Comparison of ENCODE assay signal across 8 mouse cellular contexts in the genomic region with DNA sequence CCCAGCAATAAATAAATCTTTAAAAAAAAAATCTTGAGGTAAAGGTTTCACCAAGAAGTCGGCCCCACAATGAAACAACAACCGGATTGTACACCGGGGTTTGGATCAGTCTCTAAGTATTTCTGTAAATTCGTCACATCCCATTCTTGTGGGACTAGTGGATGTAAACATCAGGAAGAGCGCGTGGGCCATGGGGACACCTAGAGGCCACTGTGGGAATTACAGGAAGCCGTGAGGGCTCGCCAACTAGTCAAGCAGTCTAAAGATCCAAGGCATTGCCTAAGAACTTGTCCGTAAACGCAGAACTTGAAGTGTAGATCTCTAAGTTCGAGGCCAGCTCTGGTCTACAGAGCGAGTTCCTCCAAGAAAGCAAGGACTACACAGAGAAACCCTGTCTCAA. TPM values are rescaled to one million over a fixed set of nuclear protein-coding genes. Genes with fewer than 3 reads are reported as not detected.
DNase-seq lines count a peak whose midpoint lies in the region; ATAC-seq and TF ChIP-seq lines count a peak whose summit lies in the region.

No protein-coding gene starts in this region.

- H3K27ac ChIP-seq in midbrain, embryonic 10.5 days (replicated peaks), result no peak overlapping the region
- no peak overlapping the region for H3K27ac ChIP-seq in midbrain, embryonic 15.5 days
- H3K27ac ChIP-seq in liver, postnatal 0 days (ENCODE audit: low read depth), result no peak overlapping the region

- H3K4me3 ChIP-seq in midbrain, embryonic 10.5 days, result no peak overlapping the region
- no peak overlapping the region for H3K4me3 ChIP-seq in midbrain, embryonic 15.5 days
- H3K4me3 ChIP-seq in liver, postnatal 0 days (ENCODE audit: low read depth, low read length), result no peak overlapping the region

- no peak for ATAC-seq in CD4-positive, CD25-positive, alpha-beta regulatory T cell, adult 4 months
- no peak for ATAC-seq in midbrain, embryonic 15.5 days (replicated peaks)
- peak; percentile 24; the same call in 1 of the 2 replicates for ATAC-seq in liver, postnatal 0 days

- peaks cover 24% of the 10 kb centered on the region for H3K4me1 ChIP-seq in midbrain, embryonic 10.5 days
- H3K4me1 ChIP-seq in midbrain, embryonic 15.5 days, result peaks cover 16% of the 10 kb centered on the region
- H3K4me1 ChIP-seq in liver, postnatal 0 days (ENCODE audit: insufficient read depth), result peaks cover 8% of the 10 kb centered on the region; the same call in 1 of the 2 replicates

- H3K9ac ChIP-seq in midbrain, embryonic 15.5 days, result no peak overlapping the region
- 0 out of 2 replicates have a peak overlapping the region, but pooled peaks have one; percentile 6 for H3K9ac ChIP-seq in liver, postnatal 0 days (replicated peaks)

- peak; percentile 78 for DNase-seq in CD4-positive, CD25-positive, alpha-beta regulatory T cell, adult 2 months (ENCODE audit: low read depth, low spot score)
- DNase-seq in midbrain, embryonic 10.5 days (ENCODE audit: low spot score), result peak; percentile 62
- peak; percentile 71 for DNase-seq in c-Kit-positive CD71-positive TER-119-positive erythroid progenitor cells, embryonic 14.5 days (ENCODE audit: low spot score)
- DNase-seq in heart, postnatal 10 days, result peak; percentile 62 to 76
- DNase-seq in liver, postnatal 0 days, result peak; percentile 76
- DNase-seq in spleen, adult 18-20 months, result peak; percentile 20 to 49

- peak; percentile 95 for TF ChIP-seq CTCF in liver, postnatal 0 days (IDR thresholded peaks at IDR 0.05; ENCODE audit: low read depth)

- H3K9me3 ChIP-seq in midbrain, embryonic 10.5 days (replicated peaks), result no peaks in the 10 kb centered on the region
- H3K9me3 ChIP-seq in midbrain, embryonic 15.5 days, result no peaks in the 10 kb centered on the region
- no peaks in the 10 kb centered on the region for H3K9me3 ChIP-seq in liver, postnatal 0 days (ENCODE audit: low read length)

- WGBS in midbrain, embryonic 10.5 days, result 37% methylated on average over 12 of the region's 12 CpGs
- 36% methylated on average over 12 of the region's 12 CpGs for WGBS in midbrain, embryonic 15.5 days
- 20% methylated on average over 12 of the region's 12 CpGs for WGBS in liver, postnatal 0 days (ENCODE audit: insufficient replicate concordance)

- peaks cover 17% of the 10 kb centered on the region for H3K36me3 ChIP-seq in midbrain, embryonic 10.5 days
- 0 out of 2 replicates have a peak, but pooled peaks cover 5% of the 10 kb centered on the region for H3K36me3 ChIP-seq in midbrain, embryonic 15.5 days (replicated peaks)
- peaks cover 9% of the 10 kb centered on the region; the same call in 1 of the 2 replicates for H3K36me3 ChIP-seq in liver, postnatal 0 days (replicated peaks; ENCODE audit: insufficient read depth, low read length)

- H3K4me2 ChIP-seq in midbrain, embryonic 15.5 days, result no peak overlapping the region
- H3K4me2 ChIP-seq in liver, postnatal 0 days (ENCODE audit: low read depth, low read length), result no peak overlapping the region

- intact Hi-C loops in heart, postnatal 10 days (cut with DNase I), result loop anchor here (1.0 kb wide), 1 partner anchor 36 kb away; no protein-coding TSS in a partner anchor

- peaks cover 22% of the 10 kb centered on the region for H3K27me3 ChIP-seq in midbrain, embryonic 10.5 days (ENCODE audit: low read depth, poor library complexity, severe bottlenecking)
- no peaks in the 10 kb centered on the region for H3K27me3 ChIP-seq in midbrain, embryonic 15.5 days (replicated peaks)
- no peaks in the 10 kb centered on the region for H3K27me3 ChIP-seq in liver, postnatal 0 days (ENCODE audit: insufficient read depth, low read length)

- TF ChIP-seq EP300 in liver, postnatal 0 days (IDR thresholded peaks at IDR 0.05; ENCODE audit: low read depth), result no peak

RNA-seq across cellular contexts. Expression of a gene that starts 2.0 kb away (rescaled TPM):
- 10 to 100 TPM; 28.4 to 29.6 TPM for polyA plus RNA-seq in CD4-positive, CD25-positive, alpha-beta regulatory T cell, adult 4 months (2017; shearing (Covaris generic))
- 6.1 and 6.9 TPM in 2 replicates for polyA plus RNA-seq in midbrain, embryonic 10.5 days (2016; fragmentation: Nextera tagmentation; extraction: Ambion mirVana)
- 2.5 and 4.3 TPM in 2 replicates for polyA plus RNA-seq in midbrain, embryonic 15.5 days (2015; fragmentation: Nextera tagmentation; extraction: Ambion mirVana)
- 10 to 100 TPM; 11.2 to 14.3 TPM for total RNA-seq in heart, postnatal 10 days (2021)
- polyA plus RNA-seq in liver, postnatal 0 days (2015; fragmentation: Nextera tagmentation; extraction: Ambion mirVana), result 12.4 and 19.4 TPM in 2 replicates

RNA-seq across cellular contexts. Expression of a gene that starts 42.7 kb away (rescaled TPM):
- 10 to 100 TPM; 11.5 to 18.8 TPM for polyA plus RNA-seq in CD4-positive, CD25-positive, alpha-beta regulatory T cell, adult 4 months (2017; shearing (Covaris generic))
- polyA plus RNA-seq in midbrain, embryonic 10.5 days (2016; fragmentation: Nextera tagmentation; extraction: Ambion mirVana), result 16.6 and 19.9 TPM in 2 replicates
- 34.2 and 34.7 TPM in 2 replicates for polyA plus RNA-seq in midbrain, embryonic 15.5 days (2015; fragmentation: Nextera tagmentation; extraction: Ambion mirVana)
- 10 to 100 TPM; 45.0 to 47.7 TPM for total RNA-seq in heart, postnatal 10 days (2021)
- polyA plus RNA-seq in liver, postnatal 0 days (2015; fragmentation: Nextera tagmentation; extraction: Ambion mirVana), result 6.0 and 6.2 TPM in 2 replicates
